Mouse (Mus musculus) kidney, adult 2 months (tissue): ENCODE measurements around the gene Klhl9.

Source experiments
- CTCF ChIP-seq: fragments of 200-500 bp; conservative IDR thresholded peaks from 2 replicates; pipeline ENCODE4 v1.5.1; 2011; ENCODE audit warnings: low read depth, mild to moderate bottlenecking, control low read depth, low read length, moderate library complexity, mixed read lengths; ENCODE audit not compliant: insufficient read depth, insufficient read length
- POLR2A ChIP-seq: fragments of 200-500 bp; IDR thresholded peaks from one replicate; pipeline ENCODE4 v1.6.1; 2011; ENCODE audit warnings: low read depth, low read length, control low read depth

DNA sequence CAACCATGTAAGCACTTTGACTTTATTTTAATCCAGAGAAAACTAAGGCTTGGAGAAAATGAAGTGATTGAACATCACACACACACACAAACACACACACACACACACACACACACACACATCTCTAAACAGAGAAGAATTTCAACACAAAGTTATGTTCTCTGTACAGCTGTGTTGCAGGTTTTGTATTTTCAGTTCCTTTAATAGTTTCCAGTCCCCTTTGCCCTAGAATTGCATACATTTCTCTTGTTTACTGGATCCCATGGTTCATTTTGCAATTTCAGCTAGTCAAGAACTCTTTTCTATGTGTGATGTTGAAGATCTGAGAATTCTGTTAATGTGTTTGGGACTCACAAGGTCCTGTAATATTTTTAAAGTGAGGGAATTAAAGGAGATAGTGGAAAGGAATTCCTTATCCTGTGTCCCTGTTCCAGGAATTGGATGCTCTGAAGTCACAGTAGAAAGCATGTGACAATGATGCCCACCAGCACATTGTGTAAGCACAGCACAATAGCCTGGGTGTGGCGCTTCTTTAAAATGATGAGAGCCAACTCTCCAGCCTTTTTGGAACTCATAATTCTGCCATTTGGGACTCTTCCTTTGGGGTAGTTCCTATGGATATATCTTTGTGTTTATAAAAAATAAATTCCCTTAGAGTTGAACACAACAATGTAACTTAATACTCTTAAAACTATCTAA lies 15.0 kb downstream of the Klhl9 start:
- no peak for TF ChIP-seq CTCF
- no peak for TF ChIP-seq POLR2A
